Mouse (Mus musculus) embryonic facial prominence, embryonic 11.5 days (tissue): ENCODE results near the gene Jph4. TPM values are rescaled to one million over a fixed set of nuclear protein-coding genes. Genes with fewer than 3 reads are reported as not detected.
A peak's percentile ranks its signal among the peaks of the same experiment; 100 is the strongest.

Experiments used
- ATAC-seq: fragments of 200-750 bp; cut with Nextera tagmentation; replicated peaks from 2 replicates; pipeline ENCODE4 v1.8.0; 2017; ENCODE audit warnings: low read depth; ENCODE audit not compliant: insufficient number of reproducible peaks, low FRiP score, low TSS enrichment
- DNase-seq: peaks from one replicate; pipeline ENCODE4 v3.0.0-alpha.2; 2015; ENCODE audit warnings: low spot score
- H3K27ac ChIP-seq: fragments of 300-500 bp; sonication (generic); replicated peaks from 2 replicates; pipeline ENCODE4 v1.5.1; 2014; ENCODE audit warnings: mild to moderate bottlenecking, low read depth, low read length, control low read depth
- H3K27me3 ChIP-seq: fragments of 300-500 bp; sonication (generic); 2 replicates; pipeline ENCODE4 v1.6.1; 2014; ENCODE audit warnings: mild to moderate bottlenecking, low read length, moderate library complexity, mixed read lengths; ENCODE audit not compliant: control insufficient read depth, insufficient read depth
- H3K36me3 ChIP-seq: fragments of 300-500 bp; sonication (generic); replicated peaks from 2 replicates; pipeline ENCODE4 v1.6.1; 2014; ENCODE audit warnings: low read depth, mild to moderate bottlenecking, low read length, moderate library complexity, mixed read lengths; ENCODE audit not compliant: control insufficient read depth, insufficient read depth
- H3K4me1 ChIP-seq: fragments of 300-500 bp; sonication (generic); 2 replicates; pipeline ENCODE4 v1.6.1; 2014; ENCODE audit warnings: low read length, mixed read lengths; ENCODE audit not compliant: control insufficient read depth, insufficient read depth
- H3K4me2 ChIP-seq: fragments of 300-500 bp; sonication (generic); 2 replicates; pipeline ENCODE4 v1.6.1; 2014; ENCODE audit warnings: low read depth, mild to moderate bottlenecking, control low read depth, low read length, moderate library complexity
- H3K4me3 ChIP-seq: fragments of 300-500 bp; sonication (generic); 2 replicates; pipeline ENCODE4 v1.5.1; 2014; ENCODE audit warnings: low read depth, low read length, control low read depth
- H3K9ac ChIP-seq: fragments of 300-500 bp; sonication (generic); replicated peaks from 2 replicates; pipeline ENCODE4 v1.6.1; 2014; ENCODE audit warnings: mild to moderate bottlenecking, control low read depth, low read length
- H3K9me3 ChIP-seq: fragments of 300-500 bp; sonication (generic); replicated peaks from 2 replicates; pipeline ENCODE4 v1.6.1; 2016; ENCODE audit warnings: mild to moderate bottlenecking, low read length, inconsistent platforms, mixed read lengths; ENCODE audit not compliant: control insufficient read depth
- WGBS: fragments of 180-500 bp; shearing (Covaris S2); extraction: QIAGEN DNeasy Blood & Tissue Kit; methylation state at CpG from one replicate; pipeline ENCODE4 v1.1.7; 2014; 5-methylcytosine and 5-hydroxymethylcytosine counted together
- polyA plus RNA-seq: library from polyadenylated mRNA; unstranded; fragments of >200 nt; fragmentation: Nextera tagmentation; extraction: Ambion mirVana; gene quantifications from 2 replicates; pipeline ENCODE4 v1.2.1, GENCODE M21; 2014

Jph4 gene
- polyA plus RNA-seq, 1 experiment from 2014 or later: 1.2 TPM

GRCm38 (mm10) chr14:55096573-55097087 is 20.1 kb downstream of the Jph4 start:
- Histone ChIP-seq H3K4me2 (no peak overlapping the region), H3K4me3 (no peak overlapping the region), H3K27ac (no peak overlapping the region), H3K27me3 (no peaks in the 10 kb centered on the region), H3K9ac (peak overlapping the region; percentile 28), H3K36me3 (no peaks in the 10 kb centered on the region), H3K4me1 (no peaks in the 10 kb centered on the region), H3K9me3 (no peaks in the 10 kb centered on the region)
- no peak for DNase-seq
- 55% methylated on average over 9 of the region's 9 CpGs for WGBS
- no peak for ATAC-seq

- ATAC-seq (no peak), DNase-seq (no peak)
- Histone ChIP-seq H3K4me2 (peak overlapping the region; percentile 61; the same call in 1 of the 2 replicates), H3K4me3 (peak overlapping the region; percentile 63; the same call in 1 of the 2 replicates), H3K9me3 (no peaks in the 10 kb centered on the region), H3K9ac (no peak overlapping the region; the same call in 1 of the 2 replicates), H3K4me1 (0 out of 2 replicates have a peak, but pooled peaks cover 2% of the 10 kb centered on the region), H3K27me3 (no peaks in the 10 kb centered on the region), H3K27ac (no peak overlapping the region), H3K36me3 (no peaks in the 10 kb centered on the region)
- 77% methylated on average over 12 of the region's 12 CpGs for WGBS
Observed at GRCm38 (mm10) chr14:55095671-55096070, 21.1 kb downstream of the Jph4 start.

GRCm38 (mm10) chr14:55095263-55095662 is 21.5 kb downstream of the Jph4 start:
- Histone ChIP-seq H3K9ac (peak overlapping the region; percentile 80), H3K4me2 (peak overlapping the region; percentile 61), H3K36me3 (no peaks in the 10 kb centered on the region), H3K27ac (no peak overlapping the region), H3K4me1 (0 out of 2 replicates have a peak, but pooled peaks cover 2% of the 10 kb centered on the region), H3K9me3 (no peaks in the 10 kb centered on the region), H3K27me3 (no peaks in the 10 kb centered on the region), H3K4me3 (peak overlapping the region; percentile 63)
- 60% methylated on average over 9 of the region's 9 CpGs for whole genome bisulfite sequencing
- DNase-seq: no peak
- no peak for ATAC-seq

DNA sequence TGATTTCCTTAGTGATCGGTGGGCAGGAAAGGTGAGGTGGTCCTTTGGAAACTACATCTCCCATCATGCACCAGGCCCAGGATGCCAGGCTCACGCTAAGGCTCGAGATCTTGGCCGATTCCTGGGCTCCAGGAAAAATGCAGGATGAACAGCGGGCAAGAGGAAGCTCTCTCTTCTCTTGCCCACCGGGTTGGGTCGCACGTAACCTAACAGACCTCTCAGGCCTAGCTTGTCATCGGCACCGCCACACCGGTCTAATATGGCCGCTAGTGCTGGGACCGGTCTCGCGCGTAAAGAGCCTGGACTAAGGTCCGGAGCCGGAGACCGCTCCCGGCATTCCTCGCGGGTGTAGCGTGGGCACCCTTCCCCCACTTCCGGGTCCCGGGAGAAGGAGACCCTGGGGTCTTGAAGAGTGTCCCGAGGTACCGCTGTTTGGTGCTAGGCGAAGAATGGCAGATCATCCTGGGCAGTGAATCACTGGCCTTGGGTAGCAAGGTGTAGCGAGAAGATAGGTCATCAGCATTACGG is 22.0 kb downstream of the Jph4 start, which contains the start of gene Thtpa:
Thtpa (plus strand) TSS at position 81 of the 528 bp plus-strand sequence.
- Histone ChIP-seq H3K4me1 (0 out of 2 replicates have a peak, but pooled peaks cover 2% of the 10 kb centered on the region), H3K4me3 (peak within 1 kb of the TSS; percentile 63), H3K27ac (0 out of 2 replicates have a peak within 1 kb of the TSS, but pooled peaks have one; percentile 31), H3K36me3 (no peaks in the 10 kb centered on the region), H3K9me3 (no peaks in the 10 kb centered on the region), H3K9ac (peak within 1 kb of the TSS; percentile 80), H3K27me3 (no peaks in the 10 kb centered on the region), H3K4me2 (peak within 1 kb of the TSS; percentile 61)
- ATAC-seq (peak; percentile 42), DNase-seq (peak; percentile 87)
- WGBS: under 1% methylated on average over 30 of the region's 30 CpGs

DNA sequence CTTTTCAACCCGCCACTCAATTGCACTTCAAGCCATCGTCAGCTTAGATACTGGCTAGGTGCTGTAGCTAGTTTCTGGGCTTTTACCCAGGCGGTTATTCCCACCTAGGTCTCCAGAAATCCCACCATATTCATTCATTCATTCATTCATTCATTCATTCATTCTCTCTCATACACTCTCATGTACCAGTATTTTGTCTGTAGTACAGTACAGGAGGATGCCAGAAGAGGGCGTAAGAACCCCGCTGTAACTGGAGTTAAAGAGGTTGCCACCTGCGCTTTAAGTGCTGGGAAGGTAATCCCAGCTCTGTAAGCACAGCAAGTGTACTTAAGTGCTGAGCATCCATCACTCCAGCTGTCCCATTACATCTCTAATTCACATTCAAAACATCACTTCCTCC is 22.8 kb downstream of the Jph4 start:
- Histone ChIP-seq H3K27me3 (no peaks in the 10 kb centered on the region), H3K27ac (no peak overlapping the region), H3K9ac (no peak overlapping the region), H3K4me2 (no peak overlapping the region), H3K36me3 (no peaks in the 10 kb centered on the region), H3K4me1 (0 out of 2 replicates have a peak, but pooled peaks cover 2% of the 10 kb centered on the region), H3K4me3 (no peak overlapping the region), H3K9me3 (no peaks in the 10 kb centered on the region)
- WGBS: 29% methylated on average over 6 of the region's 6 CpGs
- DNase-seq (no peak), ATAC-seq (no peak)

DNA sequence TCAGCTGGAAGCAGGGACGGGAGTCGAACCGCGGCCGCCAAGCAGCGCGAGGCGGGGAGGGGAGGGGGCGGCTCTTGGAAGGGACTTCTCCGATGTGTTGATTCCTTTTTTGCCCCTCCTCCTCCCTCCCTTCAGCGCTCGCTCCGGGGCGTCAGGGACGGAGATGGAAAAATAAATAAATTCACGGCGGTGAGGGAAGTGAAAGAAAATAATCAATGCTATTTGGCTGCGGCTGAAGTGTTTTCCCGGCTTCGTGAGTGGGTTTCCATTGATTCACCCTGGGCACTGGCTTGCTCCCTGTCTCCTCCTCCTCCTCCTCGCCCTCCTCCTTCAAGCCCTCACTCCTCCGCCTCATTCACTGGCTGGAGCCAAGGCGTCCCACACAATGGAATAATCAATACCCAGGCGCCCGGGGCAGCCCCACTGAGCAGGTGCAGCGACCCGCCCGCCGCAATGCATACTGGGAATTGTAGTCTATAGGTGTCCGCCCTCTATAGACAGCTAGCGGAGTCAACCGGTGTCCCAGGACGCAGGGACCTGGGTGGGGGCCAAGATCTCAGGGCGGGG is 24.6 kb downstream of the Jph4 start, which contains the start of gene Zfhx2:
Zfhx2 (minus strand) TSS at position 314 of the 567 bp plus-strand sequence.
- Histone ChIP-seq H3K27me3 (no peaks in the 10 kb centered on the region), H3K9me3 (no peaks in the 10 kb centered on the region), H3K9ac (peak within 1 kb of the TSS; percentile 75), H3K27ac (peak within 1 kb of the TSS; percentile 41; the same call in 1 of the 2 replicates), H3K4me3 (peak within 1 kb of the TSS; percentile 57), H3K4me1 (0 out of 2 replicates have a peak, but pooled peaks cover 2% of the 10 kb centered on the region), H3K36me3 (no peaks in the 10 kb centered on the region), H3K4me2 (peak within 1 kb of the TSS; percentile 80)
- DNase-seq: peak; percentile 96
- 1% methylated on average over 33 of the region's 34 CpGs for WGBS
- ATAC-seq: peak; percentile 89

GRCm38 (mm10) chr14:55091209-55091865 is 25.4 kb downstream of the Jph4 start:
- ATAC-seq (peak; percentile 32; the same call in 1 of the 2 replicates), DNase-seq (peak; percentile 23)
- Histone ChIP-seq H3K27ac (peak overlapping the region; percentile 41; the same call in 1 of the 2 replicates), H3K36me3 (no peaks in the 10 kb centered on the region), H3K9me3 (no peaks in the 10 kb centered on the region), H3K27me3 (no peaks in the 10 kb centered on the region), H3K4me2 (peak overlapping the region; percentile 80), H3K4me1 (0 out of 2 replicates have a peak, but pooled peaks cover 2% of the 10 kb centered on the region), H3K4me3 (peak overlapping the region; percentile 57), H3K9ac (peak overlapping the region; percentile 75)
- 3% methylated on average over 29 of the region's 34 CpGs for WGBS
